Mouse (Mus musculus) midbrain, embryonic 11.5 days (tissue): ENCODE measurements at regions not wholly inside any gene's neighbourhood (a gene's known extent, or its start where the extent isn't known, plus 50 kb on each side); places are given as distances from the start of the nearest gene placed in this dataset.
"Not testable (repeated sequence)": the region's sequence is repeated elsewhere in the genome, so short reads cannot be mapped to it uniquely, and the experiment has no call there.

ENCODE experiments used
- ATAC-seq: fragments of 200-750 bp; cut with Nextera tagmentation; 2 replicates; pipeline ENCODE4 v1.8.0; 2017; ENCODE audit warnings: moderate TSS enrichment, moderate library complexity; ENCODE audit not compliant: low FRiP score
- DNase-seq: peaks from one replicate; pipeline ENCODE4 v3.0.0; 2015; ENCODE audit warnings: low spot score; ENCODE audit errors: missing footprints
- H3K27ac ChIP-seq: fragments of 300-500 bp; sonication (generic); 2 replicates; pipeline ENCODE4 v1.5.1; 2014; ENCODE audit warnings: low read depth, low read length
- H3K27me3 ChIP-seq: fragments of 300-500 bp; sonication (generic); 2 replicates; pipeline ENCODE4 v1.6.1; 2014; ENCODE audit warnings: mild to moderate bottlenecking, low read length, moderate library complexity, mixed read lengths; ENCODE audit not compliant: control insufficient read depth, insufficient read depth
- H3K36me3 ChIP-seq: fragments of 300-500 bp; sonication (generic); 2 replicates; pipeline ENCODE4 v1.6.1; 2014; ENCODE audit warnings: mild to moderate bottlenecking, low read length, moderate library complexity, mixed read lengths; ENCODE audit not compliant: control insufficient read depth, insufficient read depth
- H3K4me1 ChIP-seq: fragments of 300-500 bp; sonication (generic); 2 replicates; pipeline ENCODE4 v1.6.1; 2014; ENCODE audit warnings: low read length; ENCODE audit not compliant: control insufficient read depth, insufficient read depth
- H3K4me2 ChIP-seq: fragments of 300-500 bp; sonication (generic); 2 replicates; pipeline ENCODE4 v1.6.1; 2014; ENCODE audit warnings: mild to moderate bottlenecking, moderate library complexity
- H3K4me3 ChIP-seq: fragments of 300-500 bp; sonication (generic); 2 replicates; pipeline ENCODE4 v1.5.1; 2014; ENCODE audit warnings: low read depth, low read length
- H3K9ac ChIP-seq: fragments of 300-500 bp; sonication (generic); 2 replicates; pipeline ENCODE4 v1.6.1; 2014; ENCODE audit warnings: low read length
- H3K9me3 ChIP-seq: fragments of 300-500 bp; sonication (generic); 2 replicates; pipeline ENCODE4 v1.6.1; 2016; ENCODE audit warnings: low read length; ENCODE audit not compliant: control insufficient read depth
- WGBS: fragments of 180-500 bp; shearing (Covaris S2); extraction: QIAGEN DNeasy Blood & Tissue Kit; methylation state at CpG from one replicate; pipeline ENCODE4 v1.1.7; 2014; 5-methylcytosine and 5-hydroxymethylcytosine counted together

DNA sequence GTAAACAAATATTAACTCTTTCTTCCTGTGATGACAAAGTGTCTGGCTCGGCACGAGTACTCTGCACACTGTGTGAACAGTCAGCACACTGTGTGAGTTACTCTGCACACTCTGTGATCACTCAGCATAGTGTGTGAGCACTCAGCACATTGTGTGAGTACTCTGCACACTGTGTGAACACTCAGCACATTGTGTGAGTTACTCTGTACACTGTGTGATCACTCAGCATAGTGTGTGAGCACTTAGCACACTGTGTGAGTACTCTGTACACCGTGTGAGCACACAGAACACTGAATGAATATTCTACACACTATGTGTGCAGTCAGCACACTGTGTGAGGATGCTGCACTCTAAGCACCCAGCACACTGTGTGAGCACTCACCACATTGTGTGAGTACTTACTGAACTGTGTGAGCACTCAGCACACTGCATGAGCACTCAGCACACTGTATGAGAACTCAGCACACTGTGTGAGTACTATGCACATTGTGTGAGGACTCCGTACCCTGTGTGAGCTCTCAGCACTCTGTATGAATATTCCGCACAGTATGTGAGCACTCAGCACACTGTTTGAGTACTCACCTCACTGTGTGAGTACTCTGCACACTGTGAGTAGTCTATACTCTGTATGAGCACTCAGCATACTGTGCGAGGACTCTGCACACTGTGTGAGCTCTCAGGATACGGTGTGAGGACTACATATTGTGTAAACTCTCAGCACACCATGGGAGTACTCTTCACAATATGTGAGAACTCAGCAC, 381.9 kb downstream of the Hdgfl1 start:
- H3K4me3 ChIP-seq: no peak overlapping the region
- no peaks in the 10 kb centered on the region for H3K4me1 ChIP-seq
- ATAC-seq (peak; percentile 19; the same call in 1 of the 2 replicates), DNase-seq (no peak)
- no peak overlapping the region for H3K4me2 ChIP-seq
- no peak overlapping the region for H3K27ac ChIP-seq
- no peaks in the 10 kb centered on the region for H3K9me3 ChIP-seq
- H3K9ac ChIP-seq: no peak overlapping the region
- H3K36me3 ChIP-seq: no peaks in the 10 kb centered on the region
- 91% methylated on average over 7 of the region's 7 CpGs for WGBS
- no peaks in the 10 kb centered on the region for H3K27me3 ChIP-seq

DNA sequence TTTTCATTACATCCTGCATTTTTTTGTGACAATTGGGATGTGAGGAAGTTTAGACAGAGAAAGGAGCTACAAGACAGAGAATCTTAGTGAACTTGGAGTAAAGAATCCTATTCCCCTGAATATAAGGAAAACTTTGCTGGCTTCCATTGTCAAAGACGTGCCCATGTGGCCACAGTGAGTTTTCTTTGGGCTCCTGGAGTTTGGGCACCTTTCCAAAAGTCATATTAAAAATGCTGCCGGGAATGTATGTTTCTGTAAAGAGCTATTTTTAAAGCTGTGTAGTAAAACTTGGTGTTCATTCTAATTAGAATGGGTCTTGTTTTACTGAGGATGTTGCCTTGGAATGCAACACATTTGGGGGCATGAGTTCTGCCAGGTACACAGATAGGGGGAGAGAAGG, 387.3 kb downstream of the Hdgfl1 start:
- no peak overlapping the region for H3K9ac ChIP-seq
- no peaks in the 10 kb centered on the region for H3K27me3 ChIP-seq
- no peak for DNase-seq
- H3K9me3 ChIP-seq: no peaks in the 10 kb centered on the region
- H3K4me2 ChIP-seq: no peak overlapping the region
- no peak for ATAC-seq
- no peaks in the 10 kb centered on the region for H3K4me1 ChIP-seq
- no peak overlapping the region for H3K4me3 ChIP-seq
- no peaks in the 10 kb centered on the region for H3K36me3 ChIP-seq
- H3K27ac ChIP-seq: no peak overlapping the region
- WGBS: 76% methylated on average over 2 of the region's 2 CpGs

DNA sequence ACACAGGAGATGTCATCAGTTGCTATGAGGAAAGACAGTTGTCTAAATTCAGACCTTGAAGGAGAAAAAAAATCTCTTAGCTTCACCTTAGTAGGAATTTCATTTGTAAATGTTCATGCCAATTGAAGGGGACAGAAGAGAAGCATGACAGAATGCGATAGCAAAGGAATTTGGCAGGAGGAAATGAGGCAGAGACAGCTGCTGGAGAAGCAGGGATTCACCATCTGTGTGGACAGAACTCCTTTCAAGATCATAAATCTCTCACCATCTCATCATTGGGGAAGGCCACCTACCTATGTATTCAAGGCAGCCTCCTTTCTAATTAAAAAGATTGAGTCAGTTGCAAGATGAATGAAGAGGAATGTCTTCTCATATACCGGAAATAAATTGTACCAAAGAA, 387.8 kb downstream of the Hdgfl1 start:
- DNase-seq: no peak
- no peak overlapping the region for H3K9ac ChIP-seq
- H3K27me3 ChIP-seq: no peaks in the 10 kb centered on the region
- no peak overlapping the region for H3K4me2 ChIP-seq
- H3K36me3 ChIP-seq: no peaks in the 10 kb centered on the region
- 85% methylated on average over 2 of the region's 2 CpGs for WGBS
- H3K4me1 ChIP-seq: no peaks in the 10 kb centered on the region
- H3K9me3 ChIP-seq: no peaks in the 10 kb centered on the region
- no peak overlapping the region for H3K4me3 ChIP-seq
- no peak for ATAC-seq
- H3K27ac ChIP-seq: no peak overlapping the region

DNA sequence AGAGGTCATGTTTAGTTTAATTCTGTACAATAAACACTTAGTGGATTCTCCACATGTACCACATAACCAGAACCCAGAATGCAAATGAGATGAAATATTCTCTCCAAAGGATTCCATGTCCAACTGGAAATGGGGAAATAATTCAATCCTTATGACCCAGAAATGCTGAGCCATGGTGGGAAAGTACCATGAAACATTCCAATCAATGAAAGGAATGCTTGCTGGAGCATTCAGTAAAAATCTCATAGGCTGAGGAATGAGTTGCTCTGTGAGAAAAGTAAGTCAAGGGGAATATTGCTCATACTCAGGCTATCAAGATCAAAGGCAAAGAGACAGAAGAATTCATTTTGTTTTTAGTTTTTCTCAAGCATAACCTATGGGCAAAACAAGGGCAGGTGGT, 394.4 kb downstream of the Hdgfl1 start:
- no peaks in the 10 kb centered on the region for H3K4me1 ChIP-seq
- no peak for DNase-seq
- no peak overlapping the region for H3K27ac ChIP-seq
- no peaks in the 10 kb centered on the region for H3K36me3 ChIP-seq
- H3K9ac ChIP-seq: no peak overlapping the region
- H3K4me3 ChIP-seq: no peak overlapping the region
- no peak overlapping the region for H3K4me2 ChIP-seq
- H3K9me3 ChIP-seq: no peaks in the 10 kb centered on the region
- ATAC-seq: no peak
- H3K27me3 ChIP-seq: no peaks in the 10 kb centered on the region

DNA sequence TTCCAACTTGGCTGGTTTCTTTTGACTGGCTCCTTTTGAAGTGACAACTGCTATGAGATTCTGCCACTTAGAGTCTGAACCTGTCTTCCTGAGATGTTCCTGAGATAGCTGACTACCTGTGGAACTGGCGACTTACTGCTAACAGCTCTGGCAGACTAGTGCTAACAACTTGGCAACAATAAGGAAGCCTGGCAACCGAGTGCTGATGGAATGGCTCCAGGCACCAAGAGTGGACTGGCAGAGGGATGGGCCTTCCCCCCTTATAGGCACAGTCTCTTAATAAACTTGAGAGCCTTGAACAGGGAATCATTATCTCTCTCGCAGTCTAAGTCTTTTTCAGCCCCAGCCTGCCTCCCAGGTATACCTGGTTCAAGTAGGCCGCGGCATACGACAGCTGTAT, 404.1 kb downstream of the Hdgfl1 start:
- not testable (repeated sequence) for DNase-seq, H3K36me3 ChIP-seq, H3K27me3 ChIP-seq, H3K4me2 ChIP-seq, H3K4me3 ChIP-seq, ATAC-seq, H3K9me3 ChIP-seq, H3K27ac ChIP-seq, H3K4me1 ChIP-seq, H3K9ac ChIP-seq
- 97% methylated on average over 6 of the region's 6 CpGs for WGBS

DNA sequence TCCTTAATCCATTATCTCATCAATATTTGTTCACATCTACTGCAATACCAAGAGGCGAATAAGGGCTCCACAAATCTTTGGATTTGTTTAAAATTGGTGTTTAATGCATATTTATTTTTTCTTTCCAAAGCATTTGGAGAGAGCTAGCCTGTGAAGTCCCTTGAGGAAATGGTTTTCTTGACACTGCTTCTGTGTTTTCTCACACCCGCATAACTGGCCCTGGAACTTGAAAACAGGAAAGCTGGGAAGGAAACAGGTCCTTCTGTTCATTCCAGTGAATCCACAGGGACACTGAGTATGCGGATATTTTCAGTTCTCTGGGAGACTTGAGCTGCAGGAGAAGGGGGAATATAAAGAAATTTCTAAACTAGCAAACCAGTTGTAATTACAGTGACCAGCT, 413.6 kb downstream of the Hdgfl1 start:
- no peak overlapping the region for H3K9ac ChIP-seq
- H3K9me3 ChIP-seq: peaks cover 2% of the 10 kb centered on the region; the same call in 1 of the 2 replicates
- no peak overlapping the region for H3K4me3 ChIP-seq
- H3K27me3 ChIP-seq: no peaks in the 10 kb centered on the region
- no peak overlapping the region for H3K4me2 ChIP-seq
- H3K36me3 ChIP-seq: no peaks in the 10 kb centered on the region
- no peak overlapping the region for H3K27ac ChIP-seq
- 73% methylated on average over 3 of the region's 3 CpGs for WGBS
- no peaks in the 10 kb centered on the region for H3K4me1 ChIP-seq
- DNase-seq: no peak
- ATAC-seq: no peak

DNA sequence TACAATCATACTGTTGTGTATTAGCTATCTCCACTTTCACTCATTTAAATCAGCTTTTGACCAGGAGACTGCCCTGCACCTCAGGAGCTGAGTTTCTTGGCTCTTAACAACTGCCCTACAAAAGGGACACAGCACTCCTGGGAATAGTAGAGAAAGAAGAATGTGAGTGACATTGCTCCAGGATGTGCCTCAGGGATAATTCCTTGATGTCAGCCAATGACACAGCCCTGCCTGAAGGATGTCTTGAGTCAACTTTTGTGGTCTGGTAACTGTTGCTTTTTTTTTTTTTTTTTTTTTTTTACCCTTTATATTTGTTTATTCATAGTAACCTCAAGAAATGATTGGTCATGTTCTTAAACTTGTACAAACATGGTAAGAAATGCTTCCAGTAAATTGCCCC, 415.5 kb downstream of the Hdgfl1 start:
- Histone ChIP-seq H3K27me3 (no peaks in the 10 kb centered on the region), H3K4me1 (no peaks in the 10 kb centered on the region), H3K9me3 (peaks cover 2% of the 10 kb centered on the region; the same call in 1 of the 2 replicates), H3K27ac (no peak overlapping the region), H3K36me3 (no peaks in the 10 kb centered on the region), H3K4me2 (no peak overlapping the region), H3K9ac (no peak overlapping the region), H3K4me3 (no peak overlapping the region)
- ATAC-seq: no peak
- DNase-seq: peak; percentile 73

DNA sequence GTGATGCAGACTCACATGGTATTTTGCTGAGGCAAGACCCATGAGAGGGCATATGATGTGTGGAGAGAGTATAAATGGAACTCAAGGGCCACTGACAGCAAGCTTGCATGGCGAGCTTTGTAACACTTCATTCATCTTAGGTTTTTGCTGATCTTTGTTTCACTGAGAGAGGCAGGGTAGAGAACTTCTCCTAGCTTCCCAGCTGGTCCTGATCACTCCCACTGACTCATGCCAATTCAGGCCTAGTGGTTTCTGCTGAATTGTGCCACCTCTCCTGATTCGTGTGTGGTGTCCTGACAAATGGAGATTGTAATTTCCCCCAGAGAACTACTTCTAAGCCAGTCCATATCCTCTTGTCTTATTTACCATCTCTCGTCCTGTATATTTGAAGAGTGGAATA, 419.5 kb downstream of the Hdgfl1 start:
- Histone ChIP-seq H3K27ac (no peak overlapping the region), H3K4me3 (no peak overlapping the region), H3K9me3 (peaks cover 2% of the 10 kb centered on the region; the same call in 1 of the 2 replicates), H3K27me3 (no peaks in the 10 kb centered on the region), H3K36me3 (no peaks in the 10 kb centered on the region), H3K9ac (no peak overlapping the region), H3K4me2 (no peak overlapping the region), H3K4me1 (no peaks in the 10 kb centered on the region)
- DNase-seq (peak; percentile 26), ATAC-seq (no peak)
- 84% methylated on average over 3 of the region's 3 CpGs for WGBS

DNA sequence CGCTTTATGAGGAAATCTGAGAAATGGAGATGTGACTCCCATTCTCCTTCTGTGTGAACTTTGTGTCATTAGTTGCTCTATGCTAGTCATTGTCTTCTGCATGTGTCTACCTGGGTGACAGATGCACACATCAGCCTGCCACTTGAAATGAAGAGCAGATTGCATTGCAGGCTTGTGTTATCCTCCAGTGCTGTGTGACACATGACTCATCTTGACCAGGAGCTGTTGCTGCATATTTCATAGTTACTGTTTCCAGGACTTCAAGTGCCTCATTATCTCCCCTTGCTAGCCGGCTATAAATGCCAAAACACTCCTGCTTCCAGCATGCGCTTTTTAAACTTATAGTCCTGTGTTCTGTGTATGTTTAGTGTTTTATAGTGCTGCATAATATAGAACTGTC, 431.2 kb downstream of the Hdgfl1 start:
- Histone ChIP-seq H3K4me2 (no peak overlapping the region), H3K27ac (no peak overlapping the region), H3K27me3 (no peaks in the 10 kb centered on the region), H3K9ac (no peak overlapping the region), H3K9me3 (no peaks in the 10 kb centered on the region), H3K4me1 (no peaks in the 10 kb centered on the region), H3K36me3 (no peaks in the 10 kb centered on the region), H3K4me3 (no peak overlapping the region)
- DNase-seq: peak; percentile 69
- 90% methylated on average over 3 of the region's 3 CpGs for WGBS
- ATAC-seq: no peak
